Mouse (Mus musculus): ENCODE results near the gene Itgb2l.
A peak's percentile ranks its signal among the peaks of the same experiment; 100 is the strongest.

Itgb2l gene

GRCm38 (mm10) chr16:96429046-96429445 lies 14.4 kb downstream of the Itgb2l start:
- DNase-seq (ENCODE audit: low spot score), result no peak

DNA sequence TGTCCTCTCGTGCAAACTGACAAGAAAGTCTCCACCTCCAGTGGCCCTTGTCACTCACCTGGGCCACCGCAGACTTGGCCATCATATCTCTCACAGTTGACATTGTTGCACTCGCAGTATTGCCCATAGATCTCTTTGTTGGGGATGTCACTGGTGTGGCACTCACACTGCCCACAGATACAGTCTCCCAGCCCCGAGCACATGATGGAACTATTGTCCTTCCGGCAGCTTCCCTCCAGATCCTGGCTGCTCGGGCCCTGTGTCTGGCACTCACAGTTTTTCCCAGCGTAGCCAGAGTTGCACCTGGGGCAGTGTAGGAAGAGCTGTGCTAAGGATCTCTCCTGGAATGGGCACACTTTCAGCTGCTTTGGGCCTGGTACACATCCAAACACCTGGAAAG lies 16.7 kb downstream of the Itgb2l start:
- DNase-seq (ENCODE audit: low spot score), result no peak

- DNase-seq (ENCODE audit: low spot score), result no peak
Measured at GRCm38 (mm10) chr16:96425044-96425443, 18.4 kb downstream of the Itgb2l start.

DNA sequence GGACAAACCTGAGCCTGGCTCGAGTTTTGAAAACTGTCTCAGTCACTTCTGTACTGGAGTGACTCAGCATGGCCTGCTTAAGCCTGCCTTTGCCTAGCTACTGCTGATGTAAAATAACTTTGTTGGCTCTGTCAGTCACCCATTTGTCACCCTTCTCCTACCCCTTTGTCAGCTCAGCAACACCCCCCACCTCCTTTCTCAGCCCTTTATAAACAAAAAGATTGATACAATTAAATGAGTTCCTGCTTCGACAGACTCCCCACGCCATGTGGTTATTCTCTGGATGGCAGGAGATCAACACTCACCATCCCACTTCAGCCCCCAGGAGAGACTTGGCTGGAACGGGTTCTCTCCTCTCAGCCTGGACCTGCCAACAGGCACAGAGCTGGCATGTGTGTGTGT lies 35.4 kb downstream of the Itgb2l start:
- no peak for DNase-seq (ENCODE audit: low spot score)

DNA sequence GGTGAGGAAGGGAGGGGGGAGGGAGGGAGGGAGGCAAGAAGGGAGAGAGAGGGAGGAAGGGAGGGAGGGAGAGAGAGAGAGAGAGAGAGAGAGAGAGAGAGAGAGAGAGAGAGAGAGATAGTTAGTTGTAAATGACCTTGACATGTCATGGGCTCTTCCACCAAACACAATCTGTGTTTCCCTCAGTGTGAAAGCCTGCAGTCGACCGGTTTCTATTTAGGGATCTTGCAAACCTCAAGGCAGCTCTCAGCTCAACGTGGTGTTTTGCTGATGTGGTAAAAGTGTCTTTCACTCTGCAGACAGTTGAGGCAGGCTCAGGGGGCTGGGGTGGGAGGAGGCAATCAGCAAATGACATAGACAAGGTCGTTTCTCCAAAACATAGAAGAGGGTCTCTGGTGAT lies 37.1 kb downstream of the Itgb2l start:
- no peak for DNase-seq (ENCODE audit: low spot score)

- no peak for DNase-seq (ENCODE audit: low spot score)
Measured at GRCm38 (mm10) chr16:96402294-96402693, 41.1 kb downstream of the Itgb2l start.

DNA sequence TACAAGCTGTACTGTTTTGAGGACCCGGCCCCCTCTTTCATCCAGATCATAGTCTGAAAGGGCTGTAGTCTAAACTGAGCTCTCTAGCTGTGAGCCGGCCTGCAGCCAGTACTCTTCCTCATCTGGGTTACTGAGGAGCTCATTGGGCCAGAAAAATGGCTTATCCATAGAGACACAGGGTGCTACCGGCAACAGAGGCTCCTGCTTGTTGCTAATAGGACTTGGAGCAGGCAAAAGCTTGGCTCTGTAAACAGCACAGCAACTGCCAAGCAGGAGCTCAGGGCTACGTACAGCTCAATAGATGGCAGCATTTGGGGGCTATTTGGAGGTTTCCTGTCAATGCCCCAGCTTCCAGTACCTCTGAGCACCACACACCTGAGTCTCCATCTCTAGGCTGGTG lies 43.4 kb downstream of the Itgb2l start:
- no peak for DNase-seq (ENCODE audit: low spot score)

DNA sequence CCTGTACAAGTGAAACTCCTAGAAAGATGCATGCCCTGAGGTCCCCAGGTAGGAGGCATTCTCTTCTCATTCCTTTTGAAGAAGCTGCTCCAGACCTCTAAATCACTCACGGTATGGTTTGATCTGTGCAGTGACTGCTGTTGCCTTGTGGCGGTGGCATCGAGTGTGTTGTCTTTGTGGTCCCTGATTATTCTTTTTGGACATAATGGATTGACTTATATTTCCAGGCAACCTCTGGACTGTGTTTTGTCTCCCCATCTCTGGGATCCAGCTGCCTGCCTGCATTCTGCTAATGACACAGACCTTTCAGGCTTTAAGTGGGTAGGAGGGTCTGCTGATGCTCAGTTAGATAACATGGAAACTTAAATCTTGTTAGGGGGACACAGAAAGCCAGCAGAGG lies 44.6 kb downstream of the Itgb2l start:
- DNase-seq (ENCODE audit: low spot score), result no peak

GRCm38 (mm10) chr16:96396013-96396650 lies 47.3 kb downstream of the Itgb2l start:
- no peak for DNase-seq (ENCODE audit: low spot score)

DNA sequence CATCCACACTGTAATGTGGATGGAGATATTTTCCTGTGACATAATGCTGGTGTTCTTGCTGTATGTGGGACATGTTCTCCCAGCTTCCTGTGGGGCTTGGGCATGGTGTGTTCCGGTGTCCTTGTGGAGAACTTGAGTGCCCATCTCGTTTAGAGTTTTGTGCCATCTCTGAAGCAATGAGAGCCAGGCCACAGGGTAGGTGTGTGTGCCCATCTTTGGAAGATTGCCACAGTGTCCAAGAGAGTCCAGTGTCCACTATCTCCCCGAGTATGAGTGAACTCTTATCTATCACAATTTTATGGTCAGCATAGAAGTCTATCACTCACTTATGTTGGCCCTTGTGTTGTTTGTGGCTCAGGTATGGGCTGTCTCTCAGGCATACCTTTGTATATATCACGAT lies 47.9 kb downstream of the Itgb2l start:
- no peak for DNase-seq (ENCODE audit: low spot score)

GRCm38 (mm10) chr16:96391070-96391469 lies 52.3 kb downstream of the Itgb2l start:
- no peak for DNase-seq (ENCODE audit: low spot score)

DNA sequence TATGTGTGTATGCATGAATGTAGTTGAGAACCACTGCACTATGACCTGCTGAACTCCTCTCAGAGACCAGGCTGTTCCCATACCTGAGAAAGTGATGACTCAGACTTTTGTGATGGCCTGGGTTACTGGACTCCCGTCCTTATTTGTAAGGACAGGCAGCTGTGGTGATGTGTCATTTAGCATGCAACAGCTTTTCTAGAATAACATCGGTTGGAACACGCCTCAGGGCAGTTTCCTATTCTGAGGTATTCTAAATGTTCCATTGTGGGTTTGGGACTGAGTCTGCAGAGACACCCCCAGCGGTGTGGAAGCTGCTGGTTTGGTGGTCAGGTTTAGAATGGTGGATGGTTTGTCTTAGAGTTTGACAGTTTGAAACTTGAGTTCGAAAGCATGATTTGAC lies 54.9 kb downstream of the Itgb2l start:
- no peak for DNase-seq (ENCODE audit: low spot score)

DNA sequence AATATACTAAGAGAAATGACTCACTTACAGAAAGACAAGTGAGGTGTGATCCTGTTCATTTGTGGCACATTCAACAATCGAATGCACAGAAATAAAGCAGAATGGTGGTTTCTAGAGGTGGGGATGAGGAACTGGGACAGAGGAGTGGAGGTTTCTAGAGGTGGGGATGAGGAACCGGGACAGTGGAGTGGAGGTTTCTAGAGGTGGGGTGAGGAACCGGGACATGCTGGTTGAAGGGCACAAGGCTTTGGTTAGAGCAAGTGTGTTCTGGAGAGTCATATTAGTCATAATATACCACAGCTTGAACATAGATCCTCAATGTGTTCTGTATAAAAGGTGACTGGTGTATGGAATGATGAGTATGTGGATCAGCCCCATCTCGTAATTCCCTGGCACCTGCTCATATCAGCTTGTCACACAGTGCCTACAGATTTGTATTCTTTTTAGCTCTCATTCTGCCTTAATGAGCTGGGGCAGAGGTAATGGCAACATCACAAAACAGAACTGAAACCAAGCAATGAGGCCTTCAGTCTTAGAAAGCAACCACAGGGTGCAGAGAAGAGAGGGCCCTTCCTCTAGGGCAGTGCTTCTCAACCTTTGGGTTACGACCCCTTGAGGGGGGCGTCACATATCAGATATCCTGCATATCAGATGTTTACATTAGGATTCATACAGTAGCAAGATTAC lies 55.6 kb downstream of the Itgb2l start:
- no peak for DNase-seq (ENCODE audit: low spot score)

DNA sequence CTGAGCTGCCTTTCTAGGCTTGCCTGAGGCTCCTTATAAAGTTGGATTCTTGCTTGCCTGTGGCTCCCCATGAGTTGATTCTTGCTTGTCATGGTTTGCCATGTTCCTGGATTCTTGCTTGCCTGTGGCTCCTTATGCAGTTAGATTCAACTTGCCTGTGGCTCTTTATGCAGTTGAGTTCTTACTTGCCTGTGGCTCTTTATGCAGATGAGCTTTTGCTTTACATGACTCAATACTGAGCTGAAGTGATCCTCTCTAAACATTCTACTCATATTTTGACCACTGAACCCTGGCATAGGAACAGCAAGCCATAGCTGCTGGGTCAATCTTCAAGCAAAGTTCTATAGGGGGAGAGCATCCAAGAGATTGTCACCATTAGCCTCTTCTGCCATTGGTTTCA lies 58.7 kb downstream of the Itgb2l start:
- no peak for DNase-seq (ENCODE audit: low spot score)

GRCm38 (mm10) chr16:96382496-96383181 lies 60.8 kb downstream of the Itgb2l start:
- no peak for DNase-seq (ENCODE audit: low spot score)

DNA sequence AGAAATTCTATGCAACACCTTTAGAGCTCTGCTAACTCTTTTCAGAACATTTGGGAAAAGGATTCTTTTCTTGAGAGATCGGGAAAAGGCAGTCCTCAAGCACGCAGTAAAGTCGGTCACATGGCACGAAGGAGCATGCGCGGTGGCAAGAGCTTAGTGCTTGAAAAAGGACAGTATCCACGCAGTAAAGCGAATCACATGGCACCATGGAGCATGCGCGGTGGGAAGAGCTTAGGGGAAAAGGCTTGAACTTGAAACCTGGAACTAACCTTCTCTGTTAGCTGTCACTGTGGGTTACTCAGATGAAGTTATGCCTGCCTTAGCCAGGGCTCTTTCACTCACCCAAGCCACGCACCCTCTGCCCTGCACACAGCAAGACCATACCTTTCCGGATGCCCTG lies 62.0 kb downstream of the Itgb2l start:
- DNase-seq (ENCODE audit: low spot score), result no peak

DNA sequence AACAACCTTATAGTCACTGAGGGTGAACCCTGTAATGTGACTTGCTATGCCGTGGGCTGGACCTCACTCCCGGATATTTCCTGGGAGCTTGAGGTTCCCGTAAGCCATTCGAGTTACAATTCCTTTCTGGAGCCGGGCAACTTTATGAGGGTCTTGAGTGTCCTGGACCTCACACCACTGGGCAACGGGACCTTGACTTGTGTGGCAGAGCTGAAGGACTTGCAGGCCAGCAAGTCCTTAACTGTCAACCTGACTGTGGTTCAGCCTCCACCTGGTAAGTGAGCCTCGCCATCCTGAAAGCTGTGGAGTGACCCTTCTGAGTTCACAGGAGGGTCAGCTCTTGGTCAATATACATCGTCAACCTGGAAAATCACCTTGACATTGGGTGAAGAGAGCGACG lies 65.3 kb downstream of the Itgb2l start:
- DNase-seq (ENCODE audit: low spot score), result no peak

- DNase-seq (ENCODE audit: low spot score), result peak; percentile 78
Measured at GRCm38 (mm10) chr16:96376342-96376741, 67.1 kb downstream of the Itgb2l start.

DNA sequence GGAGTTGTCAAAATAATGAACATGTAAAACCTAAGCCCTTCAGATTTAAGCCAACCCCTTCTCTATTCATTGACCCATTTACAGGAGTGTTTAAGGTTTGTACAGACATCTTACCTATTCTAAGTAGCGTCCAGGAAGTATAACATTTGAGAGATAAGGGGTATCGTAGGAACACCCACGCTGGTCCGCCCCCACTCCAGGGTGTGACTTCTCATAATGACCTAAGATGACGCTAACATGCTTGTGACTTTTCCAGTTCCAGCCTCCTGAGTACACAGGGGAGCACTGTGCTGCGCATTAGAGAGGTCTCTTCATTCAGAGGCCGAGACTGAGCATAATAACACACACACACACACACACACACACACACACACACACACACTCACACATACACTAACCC lies 67.9 kb downstream of the Itgb2l start:
- DNase-seq (ENCODE audit: low spot score), result peak; percentile 66

- DNase-seq (ENCODE audit: low spot score), result no peak
Measured at GRCm38 (mm10) chr16:96372752-96373118, 70.7 kb downstream of the Itgb2l start.
